Mouse (Mus musculus) thymus, postnatal 0 days (tissue): ENCODE results near the gene Gadd45a. TPM values are rescaled to one million over a fixed set of nuclear protein-coding genes. Genes with fewer than 3 reads are reported as not detected.
A peak's percentile ranks its signal among the peaks of the same experiment; 100 is the strongest.
"Not testable (repeated sequence)": the region's sequence is repeated elsewhere in the genome, so short reads cannot be mapped to it uniquely, and the experiment has no call there.

Source experiments
- DNase-seq: peaks from one replicate; pipeline ENCODE4 v3.0.0-alpha.2; 2015; ENCODE audit warnings: low spot score
- polyA plus RNA-seq: library from polyadenylated mRNA; unstranded; fragments of >200 nt; fragmentation: Nextera tagmentation; extraction: Ambion mirVana; gene quantifications from 2 replicates; pipeline ENCODE4 v1.2.1, GENCODE M21; 2015

The Gadd45a gene
- polyA plus RNA-seq, 1 experiment from 2014 or later: 35.3 TPM

GRCm38 (mm10) chr6:67019001-67019400, 18.3 kb downstream of the Gadd45a start:
- not testable (repeated sequence) for DNase-seq

GRCm38 (mm10) chr6:67018365-67018764, 18.9 kb downstream of the Gadd45a start:
- DNase-seq: no peak

GRCm38 (mm10) chr6:67016520-67017111, 20.6 kb downstream of the Gadd45a start:
- DNase-seq: no peak

- no peak for DNase-seq
Measured at GRCm38 (mm10) chr6:67015739-67016519, 21.3 kb downstream of the Gadd45a start.

- DNase-seq: no peak
Measured at GRCm38 (mm10) chr6:67014679-67015075, 22.6 kb downstream of the Gadd45a start.

GRCm38 (mm10) chr6:67013949-67014678, 23.1 kb downstream of the Gadd45a start:
- no peak for DNase-seq

- DNase-seq: no peak
Measured at GRCm38 (mm10) chr6:67013293-67013948, 23.8 kb downstream of the Gadd45a start.

- no peak for DNase-seq
Measured at GRCm38 (mm10) chr6:67011217-67011518, 26.1 kb downstream of the Gadd45a start.

- no peak for DNase-seq
Measured at GRCm38 (mm10) chr6:67010370-67011216, 26.7 kb downstream of the Gadd45a start.

- DNase-seq: no peak
Measured at GRCm38 (mm10) chr6:67009888-67010287, 27.4 kb downstream of the Gadd45a start.

- no peak for DNase-seq
Measured at GRCm38 (mm10) chr6:66999800-67000199, 37.5 kb downstream of the Gadd45a start.

- DNase-seq: no peak
Measured at GRCm38 (mm10) chr6:66998645-66999044, 38.6 kb downstream of the Gadd45a start.

- DNase-seq: no peak
Measured at GRCm38 (mm10) chr6:66996257-66996656, 41.0 kb downstream of the Gadd45a start.

GRCm38 (mm10) chr6:66995825-66996224, 41.4 kb downstream of the Gadd45a start:
- no peak for DNase-seq

- DNase-seq: no peak
Measured at GRCm38 (mm10) chr6:66994981-66995380, 42.3 kb downstream of the Gadd45a start.

- DNase-seq: no peak
Measured at GRCm38 (mm10) chr6:66992786-66993185, 44.5 kb downstream of the Gadd45a start.

GRCm38 (mm10) chr6:66992232-66992631, 45.0 kb downstream of the Gadd45a start:
- no peak for DNase-seq

- DNase-seq: no peak
Measured at GRCm38 (mm10) chr6:66989518-66989917, 47.7 kb downstream of the Gadd45a start.

- DNase-seq: no peak
Measured at GRCm38 (mm10) chr6:66989037-66989436, 48.2 kb downstream of the Gadd45a start.

GRCm38 (mm10) chr6:66988363-66988762, 48.9 kb downstream of the Gadd45a start:
- DNase-seq: no peak

- DNase-seq: peak; percentile 80
Measured at GRCm38 (mm10) chr6:66987643-66988042, 49.6 kb downstream of the Gadd45a start.
